Mouse (Mus musculus): ENCODE results near the gene Ebf4. TPM values are rescaled to one million over a fixed set of nuclear protein-coding genes. Genes with fewer than 3 reads are reported as not detected.

The Ebf4 gene
- polyA plus RNA-seq, 1 experiment from 2014 or later = 0.93 TPM

GRCm38 (mm10) chr2:130280818-130281217, 14.2 kb upstream of the Ebf4 start:
- no peaks in the 10 kb centered on the region for H3K27me3 ChIP-seq (ENCODE audit: control insufficient read depth, insufficient read depth, low read length)
- H3K9me3 ChIP-seq (ENCODE audit: control insufficient read depth, low read length) = no peaks in the 10 kb centered on the region
- H3K4me3 ChIP-seq (ENCODE audit: control insufficient read depth in 1 of 2, insufficient read depth in 1 of 2, low read depth in 1 of 2, low read length in 2 of 2) = no peak overlapping the region
- 78% methylated on average over 4 of the region's 4 CpGs for WGBS
- ATAC-seq (ENCODE audit: insufficient number of reproducible peaks, insufficient read depth, low FRiP score, low read depth) = no peak
- H3K4me2 ChIP-seq (ENCODE audit: low read length) = no peak overlapping the region
- peaks cover 3 to 13% of the 10 kb centered on the region in 2 experiments; a peak in 3 of 4 replicates for H3K4me1 ChIP-seq (ENCODE audit: control insufficient read depth in 2 of 2, insufficient read depth in 2 of 2, low read length in 2 of 2)
- peaks cover 71% of the 10 kb centered on the region for H3K36me3 ChIP-seq (ENCODE audit: control insufficient read depth, insufficient read depth, low read length)
- H3K9ac ChIP-seq (ENCODE audit: low read length) = no peak overlapping the region
- H3K27ac ChIP-seq (replicated peaks in 1 of 2; ENCODE audit: control insufficient read depth in 1 of 2, insufficient read depth in 1 of 2, low read depth in 2 of 2, low read length in 2 of 2) = no peak overlapping the region

GRCm38 (mm10) chr2:130283854-130284654, 10.9 kb upstream of the Ebf4 start, which contains the start of gene Idh3b:
Idh3b (minus strand) TSS chr2:130284547.
- Histone ChIP-seq H3K27me3 (ENCODE audit: control insufficient read depth, insufficient read depth, low read length) (no peaks in the 10 kb centered on the region), H3K27ac (replicated peaks in 1 of 2; ENCODE audit: control insufficient read depth in 1 of 2, insufficient read depth in 1 of 2, low read depth in 2 of 2, low read length in 2 of 2) (peak within 1 kb of the TSS; percentile 74 to 88), H3K4me3 (ENCODE audit: control insufficient read depth in 1 of 2, insufficient read depth in 1 of 2, low read depth in 1 of 2, low read length in 2 of 2) (peak within 1 kb of the TSS; percentile 52 to 95), H3K4me2 (ENCODE audit: low read length) (peak within 1 kb of the TSS; percentile 78), H3K9ac (ENCODE audit: low read length) (peak within 1 kb of the TSS; percentile 89), H3K36me3 (ENCODE audit: control insufficient read depth, insufficient read depth, low read length) (peaks cover 40% of the 10 kb centered on the region), H3K4me1 (ENCODE audit: control insufficient read depth in 2 of 2, insufficient read depth in 2 of 2, low read length in 2 of 2) (peaks cover 3 to 13% of the 10 kb centered on the region in 2 experiments; a peak in 3 of 4 replicates), H3K9me3 (ENCODE audit: control insufficient read depth, low read length) (no peaks in the 10 kb centered on the region)
- ATAC-seq (ENCODE audit: insufficient number of reproducible peaks, insufficient read depth, low FRiP score, low read depth) = peak; percentile 74
- WGBS = under 1% methylated on average over 51 of the region's 51 CpGs

- Histone ChIP-seq H3K27ac (replicated peaks in 1 of 2; ENCODE audit: control insufficient read depth in 1 of 2, insufficient read depth in 1 of 2, low read depth in 2 of 2, low read length in 2 of 2) (no peak overlapping the region), H3K9ac (ENCODE audit: low read length) (no peak overlapping the region)
- no peak for ATAC-seq (ENCODE audit: insufficient number of reproducible peaks, insufficient read depth, low FRiP score, low read depth)
These were observed 5.9 kb upstream of the Ebf4 start for GRCm38 (mm10) chr2:130289086-130289485.

GRCm38 (mm10) chr2:130291434-130291833, 3.5 kb upstream of the Ebf4 start:
- no peak for ATAC-seq (ENCODE audit: insufficient number of reproducible peaks, insufficient read depth, low FRiP score, low read depth)
- Histone ChIP-seq H3K36me3 (ENCODE audit: control insufficient read depth, insufficient read depth, low read length) (no peaks in the 10 kb centered on the region), H3K4me3 (ENCODE audit: control insufficient read depth in 1 of 2, insufficient read depth in 1 of 2, low read depth in 1 of 2, low read length in 2 of 2) (no peak overlapping the region), H3K4me2 (ENCODE audit: low read length) (no peak overlapping the region), H3K27ac (replicated peaks in 1 of 2; ENCODE audit: control insufficient read depth in 1 of 2, insufficient read depth in 1 of 2, low read depth in 2 of 2, low read length in 2 of 2) (no peak overlapping the region), H3K4me1 (ENCODE audit: control insufficient read depth in 2 of 2, insufficient read depth in 2 of 2, low read length in 2 of 2) (peaks cover 4 to 9% of the 10 kb centered on the region in 2 experiments; a peak in 3 of 4 replicates), H3K9me3 (ENCODE audit: control insufficient read depth, low read length) (no peaks in the 10 kb centered on the region), H3K27me3 (ENCODE audit: control insufficient read depth, insufficient read depth, low read length) (peaks cover 31% of the 10 kb centered on the region), H3K9ac (ENCODE audit: low read length) (no peak overlapping the region)
- 17% methylated on average over 8 of the region's 8 CpGs for WGBS

More at GRCm38 (mm10) chr2:130289086-130289485, 5.9 kb upstream of the Ebf4 start:
- 48% methylated on average over 4 of the region's 4 CpGs for WGBS
- Histone ChIP-seq H3K27me3 (ENCODE audit: control insufficient read depth, insufficient read depth, low read length) (peaks cover 16% of the 10 kb centered on the region), H3K9me3 (ENCODE audit: control insufficient read depth, low read length) (no peaks in the 10 kb centered on the region), H3K36me3 (ENCODE audit: control insufficient read depth, insufficient read depth, low read length) (no peaks in the 10 kb centered on the region), H3K4me2 (ENCODE audit: low read length) (no peak overlapping the region), H3K4me3 (ENCODE audit: control insufficient read depth in 1 of 2, insufficient read depth in 1 of 2, low read depth in 1 of 2, low read length in 2 of 2) (no peak overlapping the region), H3K4me1 (ENCODE audit: control insufficient read depth in 2 of 2, insufficient read depth in 2 of 2, low read length in 2 of 2) (peaks cover 2 to 6% of the 10 kb centered on the region in 2 experiments; a peak in 2 of 4 replicates)

- ATAC-seq (ENCODE audit: insufficient number of reproducible peaks, insufficient read depth, low FRiP score, low read depth) = no peak
- H3K9me3 ChIP-seq (ENCODE audit: control insufficient read depth, low read length) = no peaks in the 10 kb centered on the region
- H3K4me3 ChIP-seq (ENCODE audit: control insufficient read depth in 1 of 2, insufficient read depth in 1 of 2, low read depth in 1 of 2, low read length in 2 of 2) = no peak overlapping the region
- no peaks in the 10 kb centered on the region for H3K36me3 ChIP-seq (ENCODE audit: control insufficient read depth, insufficient read depth, low read length)
- no peak overlapping the region for H3K27ac ChIP-seq (replicated peaks in 1 of 2; ENCODE audit: control insufficient read depth in 1 of 2, insufficient read depth in 1 of 2, low read depth in 2 of 2, low read length in 2 of 2)
- H3K4me1 ChIP-seq (ENCODE audit: control insufficient read depth in 2 of 2, insufficient read depth in 2 of 2, low read length in 2 of 2) = peaks cover 4 to 9% of the 10 kb centered on the region in 2 experiments; a peak in 3 of 4 replicates
- no peak overlapping the region for H3K9ac ChIP-seq (ENCODE audit: low read length)
- WGBS = 39% methylated on average over 3 of the region's 3 CpGs
- no peak overlapping the region for H3K4me2 ChIP-seq (ENCODE audit: low read length)
- peaks cover 47% of the 10 kb centered on the region for H3K27me3 ChIP-seq (ENCODE audit: control insufficient read depth, insufficient read depth, low read length)
These were observed 2.0 kb upstream of the Ebf4 start for GRCm38 (mm10) chr2:130293009-130293408.

- no peak for ATAC-seq (ENCODE audit: insufficient number of reproducible peaks, insufficient read depth, low FRiP score, low read depth)
- H3K9me3 ChIP-seq (ENCODE audit: control insufficient read depth, low read length) = no peaks in the 10 kb centered on the region
- H3K4me1 ChIP-seq (ENCODE audit: control insufficient read depth in 2 of 2, insufficient read depth in 2 of 2, low read length in 2 of 2) = peaks cover 4 to 9% of the 10 kb centered on the region in 2 experiments; a peak in 3 of 4 replicates
- H3K27ac ChIP-seq (replicated peaks in 1 of 2; ENCODE audit: control insufficient read depth in 1 of 2, insufficient read depth in 1 of 2, low read depth in 2 of 2, low read length in 2 of 2) = no peak overlapping the region
- H3K27me3 ChIP-seq (ENCODE audit: control insufficient read depth, insufficient read depth, low read length) = peaks cover 50% of the 10 kb centered on the region
- H3K9ac ChIP-seq (ENCODE audit: low read length) = no peak overlapping the region
- H3K4me2 ChIP-seq (ENCODE audit: low read length) = no peak overlapping the region
- H3K4me3 ChIP-seq (ENCODE audit: control insufficient read depth in 1 of 2, insufficient read depth in 1 of 2, low read depth in 1 of 2, low read length in 2 of 2) = no peak overlapping the region
- 3% methylated on average over 4 of the region's 4 CpGs for WGBS
- no peaks in the 10 kb centered on the region for H3K36me3 ChIP-seq (ENCODE audit: control insufficient read depth, insufficient read depth, low read length)
These were observed 1.5 kb upstream of the Ebf4 start for GRCm38 (mm10) chr2:130293486-130293885.

GRCm38 (mm10) chr2:130294218-130294935, 592 bp upstream of the Ebf4 start:
- no peak for ATAC-seq (ENCODE audit: insufficient number of reproducible peaks, insufficient read depth, low FRiP score, low read depth)
- H3K4me1 ChIP-seq (ENCODE audit: control insufficient read depth in 2 of 2, insufficient read depth in 2 of 2, low read length in 2 of 2) = peaks cover 4 to 9% of the 10 kb centered on the region in 2 experiments; a peak in 3 of 4 replicates
- peak overlapping the region; percentile 89 for H3K4me2 ChIP-seq (ENCODE audit: low read length)
- H3K9ac ChIP-seq (ENCODE audit: low read length) = peak overlapping the region; percentile 80
- 11% methylated on average over 17 of the region's 20 CpGs for WGBS
- no peaks in the 10 kb centered on the region for H3K9me3 ChIP-seq (ENCODE audit: control insufficient read depth, low read length)
- H3K4me3 ChIP-seq (ENCODE audit: control insufficient read depth in 1 of 2, insufficient read depth in 1 of 2, low read depth in 1 of 2, low read length in 2 of 2) = peak overlapping the region; percentile 60 to 65
- peaks cover 54% of the 10 kb centered on the region for H3K27me3 ChIP-seq (ENCODE audit: control insufficient read depth, insufficient read depth, low read length)
- no peaks in the 10 kb centered on the region for H3K36me3 ChIP-seq (ENCODE audit: control insufficient read depth, insufficient read depth, low read length)
- no peak overlapping the region for H3K27ac ChIP-seq (replicated peaks in 1 of 2; ENCODE audit: control insufficient read depth in 1 of 2, insufficient read depth in 1 of 2, low read depth in 2 of 2, low read length in 2 of 2)
